Mouse (Mus musculus) stomach, postnatal 0 days (tissue): Measurements from ENCODE around the gene Snx9. TPM values are rescaled to one million over a fixed set of nuclear protein-coding genes. Genes with fewer than 3 reads are reported as not detected.
A peak's percentile ranks its signal among the peaks of the same experiment; 100 is the strongest.

Source experiments
- ATAC-seq: fragments of 200-750 bp; cut with Nextera tagmentation; 2 replicates; pipeline ENCODE4 v1.8.0; 2017; ENCODE audit not compliant: low FRiP score, low TSS enrichment
- DNase-seq: peaks from one replicate; pipeline ENCODE4 v3.0.0-alpha.2; 2016; ENCODE audit warnings: low spot score
- H3K27ac ChIP-seq: fragments of 300-500 bp; sonication (generic); replicated peaks from 2 replicates; pipeline ENCODE4 v1.5.1; 2014; ENCODE audit warnings: mild to moderate bottlenecking, control low read depth
- H3K27me3 ChIP-seq: fragments of 300-500 bp; sonication (generic); 2 replicates; pipeline ENCODE4 v1.6.1; 2014; ENCODE audit warnings: low read length; ENCODE audit not compliant: control insufficient read depth, insufficient read depth
- H3K36me3 ChIP-seq: fragments of 300-500 bp; sonication (generic); 2 replicates; pipeline ENCODE4 v1.6.1; 2014; ENCODE audit warnings: low read length, mixed read lengths; ENCODE audit not compliant: control insufficient read depth, insufficient read depth
- H3K4me1 ChIP-seq: fragments of 300-500 bp; sonication (generic); replicated peaks from 2 replicates; pipeline ENCODE4 v1.6.1; 2014; ENCODE audit warnings: antibody characterized with exemption; ENCODE audit not compliant: control insufficient read depth, insufficient read depth
- H3K4me2 ChIP-seq: fragments of 300-500 bp; sonication (generic); replicated peaks from 2 replicates; pipeline ENCODE4 v1.6.1; 2014; ENCODE audit warnings: low read depth, mild to moderate bottlenecking, control low read depth, moderate library complexity
- H3K4me3 ChIP-seq: fragments of 300-500 bp; sonication (generic); 2 replicates; pipeline ENCODE4 v1.5.1; 2014; ENCODE audit warnings: low read depth, low read length, control low read depth
- H3K9ac ChIP-seq: fragments of 300-500 bp; sonication (generic); 2 replicates; pipeline ENCODE4 v1.6.1; 2014; ENCODE audit warnings: mild to moderate bottlenecking, low read length, control low read depth, mixed read lengths
- H3K9me3 ChIP-seq: fragments of 300-500 bp; sonication (generic); 2 replicates; pipeline ENCODE4 v1.6.1; 2016; ENCODE audit warnings: low read length; ENCODE audit not compliant: control insufficient read depth
- CTCF ChIP-seq: IDR thresholded peaks from 2 replicates; pipeline ENCODE4 v1.5.1; 2016; ENCODE audit warnings: antibody characterized with exemption, low read depth, mild to moderate bottlenecking, moderate library complexity
- EP300 ChIP-seq: optimal IDR thresholded peaks from 2 replicates; pipeline ENCODE3; 2016; ENCODE audit warnings: antibody characterized with exemption
- WGBS: fragments of 180-500 bp; shearing (Covaris S2); extraction: QIAGEN DNeasy Blood & Tissue Kit; methylation state at CpG from one replicate; pipeline ENCODE4 v1.1.7; 2014; 5-methylcytosine and 5-hydroxymethylcytosine counted together
- polyA plus RNA-seq: library from polyadenylated mRNA; unstranded; fragments of >200 nt; fragmentation: Nextera tagmentation; extraction: Ambion mirVana; gene quantifications from 2 replicates; pipeline ENCODE4 v1.2.1, GENCODE M21; 2015

Gene Snx9
- polyA plus RNA-seq, 1 experiment from 2014 or later, result 34.8 TPM

DNA sequence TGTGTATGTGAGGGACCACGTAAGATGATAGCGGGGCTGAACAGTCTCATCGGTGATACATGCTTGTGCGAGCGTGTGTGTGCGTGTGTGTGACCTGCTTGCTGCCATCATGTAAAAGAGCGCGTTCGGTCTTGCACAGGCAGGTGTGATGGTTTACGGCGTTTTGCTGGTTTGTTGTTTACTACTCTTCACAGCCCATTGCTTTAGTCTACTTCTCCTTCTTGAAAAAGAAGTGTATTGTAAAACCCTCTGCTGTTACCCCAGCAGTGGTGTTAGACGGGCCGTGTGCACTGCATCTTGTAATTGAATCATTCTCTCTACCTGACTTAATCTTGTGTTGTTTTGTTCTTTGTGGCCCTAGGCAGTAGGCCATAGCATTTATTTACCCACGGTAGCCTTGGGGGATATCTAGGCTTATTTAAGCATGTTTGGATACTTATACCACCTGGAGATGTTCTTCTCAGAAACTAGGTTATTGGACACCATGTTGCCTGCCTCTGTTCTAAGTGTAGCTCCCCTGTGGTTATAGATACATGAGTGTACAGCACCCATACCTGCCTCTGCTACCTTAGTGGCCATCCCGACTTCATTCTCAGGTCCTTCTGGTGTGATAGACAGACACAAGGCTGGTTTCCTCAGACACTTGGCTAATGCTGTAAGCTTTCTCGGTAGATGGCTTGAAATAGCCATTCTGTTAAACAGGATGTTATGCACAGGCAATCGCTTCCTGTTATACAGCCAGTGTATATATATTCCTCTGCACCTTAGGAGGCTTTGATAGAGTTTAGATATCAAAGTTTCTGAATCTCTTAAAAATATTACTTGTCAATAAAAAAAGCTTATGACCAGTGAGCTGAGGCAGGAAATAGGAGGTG lies 56.4 kb downstream of the Snx9 start:
- WGBS, result 87% methylated on average over 17 of the region's 17 CpGs
- no peak overlapping the region for H3K9ac ChIP-seq
- H3K4me2 ChIP-seq, result no peak overlapping the region
- H3K36me3 ChIP-seq, result peaks cover 5% of the 10 kb centered on the region; the same call in 1 of the 2 replicates
- no peak for TF ChIP-seq EP300
- no peak for TF ChIP-seq CTCF
- no peak for ATAC-seq
- no peaks in the 10 kb centered on the region for H3K9me3 ChIP-seq
- no peaks in the 10 kb centered on the region for H3K4me1 ChIP-seq
- DNase-seq, result no peak
- no peaks in the 10 kb centered on the region for H3K27me3 ChIP-seq
- H3K27ac ChIP-seq, result no peak overlapping the region
- H3K4me3 ChIP-seq, result no peak overlapping the region

DNA sequence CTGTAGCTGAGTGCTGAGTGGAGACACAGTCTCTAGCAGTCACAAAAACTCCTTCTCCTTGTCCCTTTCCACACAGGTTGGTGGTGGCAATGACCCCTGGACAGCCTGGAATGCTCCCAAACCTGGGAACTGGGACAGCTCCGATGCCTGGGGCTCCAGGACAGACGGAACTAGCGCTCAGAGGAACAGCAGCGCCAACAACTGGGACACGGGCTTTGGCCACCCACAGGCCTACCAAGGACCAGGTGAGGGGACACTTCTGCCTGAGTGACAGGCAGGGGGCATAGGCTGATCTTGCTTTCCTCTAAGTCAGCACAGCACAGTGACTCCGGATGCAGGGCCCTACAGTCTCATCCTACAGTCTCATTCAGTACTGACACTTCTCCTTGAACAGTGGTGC lies 58.1 kb downstream of the Snx9 start:
- 94% methylated on average over 6 of the region's 6 CpGs for WGBS
- TF ChIP-seq CTCF, result no peak
- no peak for TF ChIP-seq EP300
- Histone ChIP-seq H3K4me1 (no peaks in the 10 kb centered on the region), H3K27me3 (no peaks in the 10 kb centered on the region), H3K4me3 (no peak overlapping the region), H3K36me3 (peaks cover 8% of the 10 kb centered on the region; the same call in 1 of the 2 replicates), H3K9me3 (no peaks in the 10 kb centered on the region), H3K4me2 (no peak overlapping the region), H3K27ac (no peak overlapping the region), H3K9ac (no peak overlapping the region)
- DNase-seq (no peak), ATAC-seq (no peak)

- Histone ChIP-seq H3K9me3 (no peaks in the 10 kb centered on the region), H3K27me3 (no peaks in the 10 kb centered on the region), H3K36me3 (0 out of 2 replicates have a peak, but pooled peaks cover 11% of the 10 kb centered on the region), H3K27ac (no peak overlapping the region), H3K9ac (no peak overlapping the region), H3K4me2 (no peak overlapping the region), H3K4me3 (no peak overlapping the region), H3K4me1 (no peaks in the 10 kb centered on the region)
- no peak for ATAC-seq
- no peak for DNase-seq
- WGBS, result 77% methylated on average over 5 of the region's 5 CpGs
- TF ChIP-seq CTCF (peak; percentile 41), EP300 (no peak)
Measured at GRCm38 (mm10) chr17:5901381-5901780, 60.3 kb downstream of the Snx9 start.

GRCm38 (mm10) chr17:5903630-5904301 lies 62.6 kb downstream of the Snx9 start:
- 48% methylated on average over 6 of the region's 6 CpGs for WGBS

DNA sequence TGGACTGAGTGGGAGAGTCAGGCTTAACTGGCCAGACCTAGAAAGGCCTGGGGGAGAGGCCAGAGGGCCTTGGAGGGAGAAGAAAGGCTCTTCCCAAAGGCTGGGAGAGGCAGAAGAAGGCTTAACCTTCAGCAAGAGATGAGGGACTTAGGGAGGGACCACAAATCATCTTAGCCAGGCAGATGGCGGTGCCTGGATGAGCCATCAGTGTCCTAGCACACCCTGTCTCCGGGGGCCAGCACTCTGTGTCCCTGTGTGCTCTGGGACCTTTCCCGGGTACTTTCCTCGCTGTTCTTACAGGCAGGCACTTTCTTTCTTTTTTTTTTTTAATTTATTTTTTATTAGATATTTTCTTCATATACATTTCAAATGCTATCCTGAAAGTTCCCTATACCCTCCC lies 68.6 kb downstream of the Snx9 start:
- no peak for ATAC-seq
- H3K36me3 ChIP-seq, result 0 out of 2 replicates have a peak, but pooled peaks cover 5% of the 10 kb centered on the region

More at GRCm38 (mm10) chr17:5903630-5904301, 62.6 kb downstream of the Snx9 start:
- H3K4me3 ChIP-seq, result no peak overlapping the region
- no peak for DNase-seq
- no peak overlapping the region for H3K9ac ChIP-seq
- H3K27me3 ChIP-seq, result no peaks in the 10 kb centered on the region
- no peak overlapping the region for H3K4me2 ChIP-seq
- H3K4me1 ChIP-seq, result no peaks in the 10 kb centered on the region
- 0 out of 2 replicates have a peak, but pooled peaks cover 11% of the 10 kb centered on the region for H3K36me3 ChIP-seq
- TF ChIP-seq EP300, result no peak
- no peak for TF ChIP-seq CTCF
- no peak for ATAC-seq
- H3K9me3 ChIP-seq, result no peaks in the 10 kb centered on the region
- H3K27ac ChIP-seq, result peak overlapping the region; percentile 67

GRCm38 (mm10) chr17:5911591-5911990 lies 70.5 kb downstream of the Snx9 start:
- no peak for DNase-seq
- TF ChIP-seq EP300 (no peak), CTCF (no peak)
- H3K9ac ChIP-seq, result no peak overlapping the region

More for the DNA sequence above, 68.6 kb downstream of the Snx9 start:
- H3K27me3 ChIP-seq, result no peaks in the 10 kb centered on the region
- DNase-seq, result no peak
- no peak overlapping the region for H3K4me2 ChIP-seq
- no peaks in the 10 kb centered on the region for H3K4me1 ChIP-seq
- WGBS, result 95% methylated on average over 4 of the region's 4 CpGs
- H3K4me3 ChIP-seq, result no peak overlapping the region
- no peak overlapping the region for H3K27ac ChIP-seq
- no peaks in the 10 kb centered on the region for H3K9me3 ChIP-seq
- H3K9ac ChIP-seq, result no peak overlapping the region
- TF ChIP-seq CTCF (no peak), EP300 (no peak)

More at GRCm38 (mm10) chr17:5911591-5911990, 70.5 kb downstream of the Snx9 start:
- 0 out of 2 replicates have a peak, but pooled peaks cover 5% of the 10 kb centered on the region for H3K36me3 ChIP-seq
- H3K27ac ChIP-seq, result no peak overlapping the region
- H3K27me3 ChIP-seq, result no peaks in the 10 kb centered on the region
- ATAC-seq, result no peak
- H3K9me3 ChIP-seq, result no peaks in the 10 kb centered on the region
- H3K4me2 ChIP-seq, result no peak overlapping the region
- H3K4me3 ChIP-seq, result no peak overlapping the region
- 58% methylated on average over 12 of the region's 12 CpGs for WGBS
- H3K4me1 ChIP-seq, result no peaks in the 10 kb centered on the region
